Mouse (Mus musculus) spleen, adult 2 months (tissue): ENCODE data around the gene Mmgt2.

ENCODE experiments used
- CTCF ChIP-seq: fragments of 200-500 bp; IDR thresholded peaks from 2 replicates; pipeline ENCODE4 v1.5.1; 2011; ENCODE audit warnings: mild to moderate bottlenecking, inconsistent platforms; ENCODE audit not compliant: insufficient read depth, insufficient read length, insufficient replicate concordance; ENCODE audit errors: extremely low read depth
- POLR2A ChIP-seq: fragments of 200-500 bp; IDR thresholded peaks from 2 replicates; pipeline ENCODE4 v1.6.1; 2011; ENCODE audit warnings: low read depth, low read length, inconsistent platforms

- TF ChIP-seq CTCF: no peak
- TF ChIP-seq POLR2A: no peak
These were observed 21.0 kb downstream of the Mmgt2 start for GRCm38 (mm10) chr11:62669471-62669870.
